Mouse (Mus musculus): Measurements from ENCODE around the gene Tab2.

Gene Tab2

DNA sequence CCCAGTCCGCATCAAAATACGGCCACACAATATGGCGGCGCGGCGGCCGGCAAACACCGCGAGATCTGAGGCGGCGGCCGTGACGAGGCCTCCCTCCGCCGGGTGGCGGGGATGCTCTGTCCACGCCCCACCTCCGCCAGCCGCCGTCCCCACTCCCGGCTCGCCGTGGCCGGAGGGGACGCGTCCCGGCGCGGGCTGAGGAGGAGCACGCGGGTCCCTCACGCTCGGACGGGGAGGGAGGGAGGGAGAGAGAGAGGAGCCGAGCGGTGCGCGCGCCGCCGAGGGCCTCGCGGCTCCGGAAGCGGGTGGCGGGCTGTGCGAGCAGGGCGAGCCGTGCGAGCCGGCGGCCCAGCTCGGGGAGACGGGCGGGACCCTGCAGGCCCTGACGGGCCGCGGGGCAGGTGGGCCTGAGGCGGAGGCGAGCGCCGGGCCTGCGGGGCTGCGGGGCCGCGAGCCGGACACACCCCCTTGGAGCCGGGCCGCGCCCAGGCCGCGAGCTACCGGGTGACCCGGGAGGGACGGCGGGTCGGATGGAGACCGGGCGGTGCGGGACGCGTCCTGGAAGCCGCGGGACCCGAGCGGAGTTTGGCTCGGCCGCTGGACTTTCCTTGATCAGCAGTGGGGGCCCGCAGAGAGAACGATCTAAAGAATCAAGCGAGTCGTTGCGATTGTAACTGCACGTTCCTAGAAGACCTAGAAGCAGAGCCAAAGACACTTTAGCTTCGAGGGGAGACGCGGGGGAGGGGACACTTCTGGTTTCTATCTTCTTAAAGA, at the start of gene Tab2:
Gene Tab2, minus strand, starts transcription at position 3 of the 774 bp plus-strand sequence.
- DNase-seq: peak; percentile 93

DNA sequence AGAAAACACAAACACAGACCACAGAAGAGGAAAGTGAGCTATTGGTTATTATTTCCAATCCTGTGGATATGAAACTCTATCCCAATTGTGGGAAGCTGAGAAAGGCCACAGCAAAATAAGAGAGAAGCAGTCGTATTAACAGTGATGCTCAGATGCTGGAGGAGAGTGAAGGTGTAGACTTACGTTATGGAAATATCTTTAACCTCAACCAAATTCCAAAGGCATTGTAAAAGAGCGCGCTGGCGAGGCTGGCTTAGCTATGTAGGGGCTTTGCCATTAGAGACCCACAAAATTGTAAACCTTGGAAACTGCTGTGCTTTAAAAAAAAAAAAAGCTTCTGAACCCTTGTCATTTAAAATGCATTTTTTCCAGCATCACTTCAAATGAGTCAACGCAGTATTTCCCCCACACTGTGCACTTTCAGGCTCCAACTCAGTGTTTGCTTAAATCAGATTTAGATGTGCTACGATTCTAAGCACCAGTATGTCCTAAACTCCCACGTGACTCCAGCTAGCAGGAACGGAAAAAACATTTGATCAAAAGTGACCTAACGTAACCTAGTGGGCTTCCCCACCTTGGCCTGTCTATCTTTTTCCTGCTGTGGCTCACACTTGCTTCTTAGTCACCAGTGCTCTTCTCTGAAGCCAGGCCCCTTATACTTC, 36.4 kb upstream of the Tab2 start:
- DNase-seq: no peak

DNA sequence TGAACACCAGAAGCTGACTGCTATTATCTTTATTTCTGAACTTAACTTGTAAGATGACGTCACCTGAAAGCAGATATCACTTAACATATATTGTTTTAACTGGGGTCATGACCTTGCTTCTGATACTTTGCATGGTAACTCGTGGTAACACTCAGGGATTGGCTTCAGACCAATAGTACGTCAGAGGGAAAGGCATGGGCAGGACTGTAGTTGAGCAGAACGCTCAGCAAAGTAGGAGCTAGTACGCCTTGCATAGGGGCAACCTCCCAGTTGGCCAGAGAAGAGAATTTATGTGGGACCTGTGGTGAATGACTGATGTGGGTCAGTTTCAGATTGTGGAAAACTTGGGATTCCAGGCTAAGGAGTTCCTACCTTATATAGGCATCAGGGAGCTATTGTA, 35.6 kb upstream of the Tab2 start:
- no peak for DNase-seq

DNA sequence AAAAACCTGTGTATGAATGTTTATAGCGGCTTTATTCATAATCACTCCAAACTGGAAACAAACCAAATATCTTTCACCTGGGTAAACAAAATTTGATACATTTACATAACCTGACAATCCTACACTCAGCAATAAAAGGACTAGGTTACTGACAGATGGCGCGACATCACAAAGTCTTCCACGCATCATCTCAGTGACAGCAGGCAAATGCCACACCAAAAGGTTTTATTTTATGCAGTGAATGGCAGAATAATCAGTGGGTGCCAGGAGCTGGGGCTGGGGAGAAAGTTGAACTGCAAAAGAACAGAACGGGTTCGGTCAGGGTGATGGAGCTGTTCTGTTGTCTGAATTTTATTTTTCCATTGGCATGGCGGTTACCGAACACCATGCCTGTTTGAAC, 31.5 kb upstream of the Tab2 start:
- DNase-seq: no peak

DNA sequence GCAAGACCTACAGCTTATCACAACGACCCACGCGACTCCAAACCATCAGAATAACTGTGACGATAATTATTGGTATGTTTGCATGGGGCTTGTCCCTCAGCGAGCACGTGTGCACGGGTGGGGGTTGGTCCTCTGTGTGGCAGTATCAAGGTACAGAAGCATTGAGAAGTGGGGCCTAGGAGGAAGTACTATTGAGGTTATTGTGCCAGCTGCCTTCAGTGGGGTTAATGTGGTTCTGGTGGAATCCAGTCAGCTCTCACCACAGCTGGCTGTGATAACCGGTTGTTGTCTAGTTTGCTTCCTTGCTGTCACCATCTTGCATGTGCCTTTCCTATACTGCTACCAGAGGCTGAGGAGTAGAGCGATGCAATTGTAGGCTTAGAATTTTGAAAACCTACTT, 20.4 kb upstream of the Tab2 start:
- DNase-seq: no peak

DNA sequence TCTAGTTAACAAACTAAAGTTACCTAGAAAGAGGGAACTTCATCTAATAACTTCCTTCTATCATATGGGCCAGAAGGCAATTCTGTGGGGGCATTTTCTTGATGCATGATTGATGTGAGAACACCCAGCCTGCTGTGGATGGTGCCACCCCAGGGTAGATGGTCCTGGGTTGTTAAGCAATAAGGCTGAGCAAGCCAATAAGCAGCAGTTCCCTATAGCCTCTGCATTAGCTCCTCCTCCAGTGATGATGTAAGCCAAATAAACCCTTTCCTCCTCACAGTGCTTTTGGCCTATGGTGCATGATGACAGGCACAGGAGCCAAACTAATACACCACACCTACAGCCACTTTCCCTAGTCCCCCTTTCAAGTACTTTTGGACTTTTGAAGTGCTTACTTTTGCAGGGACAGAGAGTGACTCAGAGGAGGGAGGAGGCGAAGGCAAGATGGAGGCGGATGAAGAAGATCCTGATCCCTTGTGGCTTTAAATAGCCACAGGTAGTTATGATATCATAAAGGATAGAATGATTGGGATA, 12.8 kb upstream of the Tab2 start:
- no peak for DNase-seq

DNA sequence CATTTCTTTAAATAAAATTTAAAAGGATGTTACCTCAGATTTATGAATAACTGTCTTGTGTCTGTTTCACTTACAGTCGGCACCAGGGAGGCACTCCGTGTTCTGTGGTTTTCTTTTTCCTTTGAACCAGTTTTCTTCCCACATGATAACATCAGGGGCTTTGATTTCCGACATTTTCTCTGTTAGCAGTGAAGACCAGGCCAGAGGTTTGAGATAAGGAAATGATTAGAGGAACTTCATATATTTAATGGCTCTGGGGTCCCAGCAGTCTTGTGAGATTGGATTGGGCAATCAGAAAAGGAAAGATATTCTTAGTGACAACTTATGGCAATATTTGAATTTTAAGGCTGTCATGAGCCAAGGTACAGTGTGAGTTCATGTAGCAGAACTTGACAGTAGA, 11.1 kb upstream of the Tab2 start:
- no peak for DNase-seq

DNA sequence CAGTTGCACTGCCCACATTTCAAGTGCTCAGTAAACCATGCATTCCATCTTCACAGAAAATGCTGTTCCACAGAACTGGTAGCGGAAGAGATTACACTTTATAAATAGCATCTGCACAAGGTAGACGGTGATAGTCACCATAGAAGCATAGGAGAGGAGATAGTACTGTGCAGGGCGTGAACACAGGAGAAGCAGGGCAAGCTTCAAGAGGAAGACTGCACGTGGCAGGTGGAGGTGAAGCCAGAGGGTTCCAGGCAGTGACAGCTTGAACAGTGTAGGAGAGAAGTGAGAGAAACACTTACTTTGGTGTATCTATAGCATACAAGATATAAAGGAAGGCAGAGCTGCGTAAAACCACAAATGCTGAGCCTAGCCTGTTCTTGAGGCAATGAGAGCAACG, 3.0 kb upstream of the Tab2 start:
- DNase-seq: peak; percentile 32

DNA sequence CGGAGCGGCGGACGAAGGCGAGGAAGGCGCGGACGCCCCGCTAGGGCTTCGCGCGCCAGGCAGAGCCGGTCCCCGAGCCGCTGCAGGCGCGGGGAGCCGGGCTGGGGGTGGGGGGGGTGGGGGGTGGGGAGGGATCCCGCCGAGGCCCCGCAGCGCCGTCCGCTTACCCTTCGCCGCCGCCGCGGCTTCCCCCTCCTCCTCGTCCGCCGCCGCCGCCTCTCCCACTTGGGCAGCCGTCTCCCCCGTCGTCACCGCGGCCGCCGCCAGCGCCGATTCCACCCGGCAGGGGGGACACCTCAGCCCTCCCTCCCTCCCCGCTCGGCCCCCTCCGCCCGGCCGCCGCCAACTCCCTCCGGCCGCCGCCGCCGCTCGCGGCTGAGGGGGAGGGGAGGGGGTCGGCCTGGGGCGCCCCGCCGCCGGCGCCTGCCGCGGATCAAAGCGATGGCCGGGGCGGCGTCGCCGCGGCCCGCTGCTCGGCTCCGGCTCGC, 352 bp downstream of the Tab2 start:
- DNase-seq: peak; percentile 68

DNA sequence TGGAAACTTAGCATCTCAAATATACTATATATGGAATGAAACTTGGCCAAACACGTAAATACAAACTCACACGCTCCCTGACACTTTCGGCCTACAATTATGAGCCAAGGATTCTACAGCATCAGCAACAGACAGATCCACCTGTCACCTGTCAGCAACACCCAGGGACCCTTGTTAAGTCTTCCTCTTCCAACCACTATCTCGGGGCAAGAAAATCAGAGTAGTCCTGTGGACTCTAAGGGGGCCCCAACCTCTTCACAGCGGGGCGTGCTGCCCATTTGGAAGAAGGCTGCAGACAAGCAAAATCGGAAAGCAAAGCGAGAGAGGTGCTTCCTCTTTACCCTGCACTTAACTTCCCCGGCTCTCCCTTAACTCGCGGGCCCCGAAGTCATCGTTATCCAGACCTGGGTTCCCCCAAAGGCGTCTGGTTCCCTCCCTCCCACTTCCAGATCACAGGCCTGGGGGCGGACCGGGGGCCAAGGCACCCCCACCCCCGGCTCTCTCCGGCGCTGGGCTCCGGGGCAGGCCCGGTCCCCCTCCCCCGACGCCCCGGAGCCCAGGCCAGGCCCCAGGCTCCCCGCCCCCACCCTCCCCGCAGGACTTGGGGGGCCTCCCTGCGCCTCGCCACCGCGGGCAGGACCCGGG, 919 bp downstream of the Tab2 start:
- peak; percentile 56 for DNase-seq

DNA sequence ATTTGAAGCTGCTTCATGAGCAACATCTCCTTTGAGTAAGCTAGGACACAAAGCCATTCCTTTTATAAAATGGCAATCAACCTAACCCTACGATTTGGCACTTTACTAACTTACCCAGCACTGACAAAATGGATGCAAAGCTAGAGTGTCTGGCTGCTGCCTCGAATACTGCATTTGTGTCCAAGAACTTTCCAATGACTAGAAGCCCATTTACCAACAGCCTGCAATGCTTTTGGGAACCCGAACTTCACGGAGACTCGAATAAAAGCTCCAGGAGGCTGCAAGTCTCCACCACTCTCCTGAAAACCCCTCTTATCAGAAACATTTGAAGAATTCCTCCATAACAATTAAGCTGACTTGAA, 1.4 kb downstream of the Tab2 start:
- DNase-seq: no peak

DNA sequence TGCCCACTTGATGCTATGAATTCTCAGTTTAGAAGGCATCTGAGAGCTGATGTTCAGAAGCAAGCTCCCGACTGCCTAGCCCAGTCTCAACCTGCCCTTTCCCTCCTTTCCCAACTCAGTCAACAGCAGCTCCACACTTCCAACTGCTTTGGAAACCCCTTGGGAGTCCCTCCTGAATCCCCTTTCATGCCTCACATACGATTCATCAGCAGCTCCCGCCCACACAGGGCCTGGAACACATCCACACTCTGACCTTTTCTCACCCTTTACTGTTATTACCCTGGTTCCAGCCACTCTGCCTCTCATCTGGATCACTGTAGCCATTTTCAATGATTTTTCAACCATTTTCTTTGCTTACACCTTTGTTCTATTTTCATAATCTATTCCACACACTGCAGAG, 13.0 kb downstream of the Tab2 start:
- DNase-seq: no peak

DNA sequence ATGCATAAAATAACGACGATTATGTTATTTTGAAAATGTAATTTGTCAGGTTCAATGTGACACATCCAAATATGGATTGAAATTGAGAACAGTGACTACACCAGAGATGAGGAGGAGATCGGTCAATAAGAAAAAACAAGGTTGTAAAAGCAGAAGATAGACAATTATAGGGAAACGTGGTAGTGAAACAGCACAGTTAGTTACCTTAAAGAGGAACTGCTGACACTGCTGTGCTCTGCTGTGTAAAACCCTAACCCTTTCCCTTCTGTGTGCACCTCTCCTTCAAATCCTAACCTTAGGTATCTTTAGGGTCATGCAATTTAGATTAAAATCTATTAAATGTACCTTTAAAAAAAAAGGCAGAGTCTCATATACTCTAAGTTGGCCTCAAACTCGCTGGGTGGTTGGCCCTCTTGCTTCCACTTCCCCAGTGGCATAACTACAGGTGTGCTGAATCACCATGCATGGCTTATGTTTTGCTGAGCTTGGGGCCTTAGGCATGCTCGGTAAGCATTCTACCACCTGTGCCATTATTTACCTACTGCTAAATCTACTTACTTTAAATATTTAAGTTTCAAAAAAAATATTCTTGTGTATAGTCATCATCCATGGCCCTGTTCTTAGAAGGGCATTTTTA, 19.4 kb downstream of the Tab2 start:
- DNase-seq: no peak

DNA sequence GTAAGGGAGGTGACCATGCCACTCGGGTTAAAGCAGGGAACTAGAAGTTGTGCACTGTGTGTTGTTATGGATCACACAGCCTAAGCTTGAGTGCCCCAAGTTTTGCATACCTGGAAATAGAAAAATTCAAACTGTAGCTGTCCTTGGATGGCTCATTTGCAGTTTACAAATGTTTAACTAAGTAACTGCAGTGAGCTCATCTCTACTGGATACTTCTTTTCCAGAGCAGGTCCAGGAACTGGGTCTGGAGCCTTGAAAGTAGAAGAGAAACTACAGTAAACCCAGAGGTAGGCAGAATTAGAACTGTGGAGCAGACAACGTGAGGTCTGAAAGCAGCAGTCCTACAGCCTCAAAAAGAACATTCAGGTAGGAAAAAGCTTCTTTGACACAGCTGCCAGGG, 23.1 kb downstream of the Tab2 start:
- DNase-seq: no peak

DNA sequence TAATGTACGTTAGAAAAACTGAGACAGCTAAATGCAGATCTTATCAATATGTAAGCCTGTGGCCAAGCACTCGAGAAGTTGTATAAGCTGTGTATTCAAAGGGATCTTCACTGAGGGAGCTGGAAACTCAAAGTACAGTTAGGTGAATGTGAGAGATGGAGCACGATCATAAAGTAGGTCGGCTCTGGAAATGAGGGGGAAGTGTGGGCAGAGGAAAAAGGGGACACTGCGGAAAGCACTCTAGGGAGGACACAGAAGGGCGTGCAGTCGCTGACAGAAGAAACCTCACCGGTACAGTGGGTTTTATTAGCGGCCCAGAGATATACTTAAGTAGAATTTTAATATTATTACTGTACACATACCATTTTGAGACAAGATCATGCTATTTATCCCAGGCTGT, 27.0 kb downstream of the Tab2 start:
- no peak for DNase-seq

DNA sequence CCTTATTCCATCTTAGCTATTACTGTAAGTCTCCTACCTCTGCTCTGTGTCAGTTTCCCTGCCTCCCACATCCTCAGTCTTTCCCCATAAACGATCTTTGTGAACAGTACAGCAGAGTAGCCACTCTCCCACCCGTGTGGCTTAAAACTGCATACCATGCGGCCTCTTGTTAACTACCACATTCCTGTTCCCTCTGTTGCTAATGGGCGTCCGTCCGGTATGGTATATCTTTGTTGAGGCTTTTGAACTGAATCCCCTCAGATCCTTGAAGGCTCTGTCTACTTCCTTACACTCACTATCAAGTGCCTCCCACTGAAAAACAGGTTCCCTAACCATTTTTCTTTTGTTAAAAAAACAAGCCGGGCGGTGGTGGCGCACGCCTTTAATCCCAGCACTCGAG, 30.5 kb downstream of the Tab2 start:
- DNase-seq: no peak

DNA sequence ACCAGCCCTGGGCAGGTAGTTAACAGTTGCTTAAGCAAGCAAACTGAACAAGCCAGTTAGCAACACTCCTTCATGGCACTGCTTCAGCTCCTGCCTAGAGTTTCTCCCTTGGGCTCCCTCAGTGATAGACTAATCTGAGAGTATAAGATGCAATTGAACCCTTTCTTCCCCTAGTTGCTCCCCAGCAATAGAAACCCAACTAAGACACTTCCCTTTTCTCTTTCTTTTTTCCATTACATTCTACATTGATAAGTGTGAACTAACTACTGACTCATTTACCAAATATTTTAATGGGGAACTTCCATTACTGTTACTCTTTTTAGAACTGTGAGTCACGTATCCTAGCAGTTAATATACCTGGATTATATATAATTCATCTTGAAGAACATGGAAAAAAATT, 32.6 kb downstream of the Tab2 start:
- no peak for DNase-seq

DNA sequence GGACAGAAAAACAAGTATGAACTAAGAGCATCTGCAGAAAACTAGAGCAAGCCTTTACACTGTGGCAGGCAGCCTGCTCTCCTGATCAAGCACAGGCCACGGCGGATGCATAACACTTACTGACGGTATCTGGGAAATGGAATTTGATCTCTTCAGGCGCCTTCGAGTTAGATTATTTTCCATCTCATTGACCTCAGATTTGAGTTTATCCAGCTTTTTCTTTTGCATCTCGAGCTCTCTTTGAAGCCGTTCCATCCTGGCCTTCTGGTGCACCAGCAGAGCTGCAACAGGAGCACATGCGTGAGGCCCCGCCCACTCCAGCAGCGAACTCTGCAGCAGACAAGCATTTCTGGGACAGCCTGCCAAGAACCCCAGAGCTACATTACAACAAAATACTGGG, 44.8 kb downstream of the Tab2 start:
- DNase-seq: no peak

DNA sequence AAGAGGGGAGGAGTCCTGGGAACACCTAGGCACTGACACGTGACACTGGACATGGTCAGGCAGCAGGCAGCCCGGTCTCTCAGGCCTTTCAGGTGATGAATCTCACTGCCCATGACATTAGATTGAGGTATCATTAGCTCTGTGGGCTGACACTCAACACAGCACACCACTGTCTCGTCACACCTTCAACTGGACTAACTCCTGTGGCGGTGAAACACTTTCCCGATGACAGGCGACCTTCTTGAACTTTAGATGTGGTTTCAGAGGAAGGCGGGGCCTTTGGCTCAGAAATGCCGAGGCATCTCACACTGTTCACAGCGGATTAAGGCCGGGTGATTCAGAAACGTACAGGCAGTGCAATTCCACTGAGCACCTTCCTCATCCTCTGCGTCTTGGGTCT, 48.9 kb downstream of the Tab2 start:
- no peak for DNase-seq

DNA sequence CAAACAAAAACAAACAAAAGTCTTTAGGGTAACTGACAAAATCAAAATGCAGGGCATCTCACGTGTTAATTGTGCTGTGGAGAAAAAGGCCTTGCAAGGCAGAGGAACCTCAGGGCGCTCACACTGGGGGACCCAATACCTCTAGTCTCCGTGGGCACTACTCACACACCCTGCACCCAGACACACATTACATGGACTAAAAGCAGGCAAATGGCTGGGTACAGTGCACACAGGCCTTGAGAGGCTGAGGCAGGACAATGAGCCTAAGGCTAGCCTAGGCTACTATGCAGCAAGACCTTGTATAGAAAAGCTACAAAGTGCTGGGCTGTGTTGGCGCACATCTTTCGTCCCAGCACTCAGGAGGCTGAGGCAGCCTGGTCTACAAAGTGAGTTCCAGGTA, 51.9 kb downstream of the Tab2 start:
- DNase-seq: no peak

DNA sequence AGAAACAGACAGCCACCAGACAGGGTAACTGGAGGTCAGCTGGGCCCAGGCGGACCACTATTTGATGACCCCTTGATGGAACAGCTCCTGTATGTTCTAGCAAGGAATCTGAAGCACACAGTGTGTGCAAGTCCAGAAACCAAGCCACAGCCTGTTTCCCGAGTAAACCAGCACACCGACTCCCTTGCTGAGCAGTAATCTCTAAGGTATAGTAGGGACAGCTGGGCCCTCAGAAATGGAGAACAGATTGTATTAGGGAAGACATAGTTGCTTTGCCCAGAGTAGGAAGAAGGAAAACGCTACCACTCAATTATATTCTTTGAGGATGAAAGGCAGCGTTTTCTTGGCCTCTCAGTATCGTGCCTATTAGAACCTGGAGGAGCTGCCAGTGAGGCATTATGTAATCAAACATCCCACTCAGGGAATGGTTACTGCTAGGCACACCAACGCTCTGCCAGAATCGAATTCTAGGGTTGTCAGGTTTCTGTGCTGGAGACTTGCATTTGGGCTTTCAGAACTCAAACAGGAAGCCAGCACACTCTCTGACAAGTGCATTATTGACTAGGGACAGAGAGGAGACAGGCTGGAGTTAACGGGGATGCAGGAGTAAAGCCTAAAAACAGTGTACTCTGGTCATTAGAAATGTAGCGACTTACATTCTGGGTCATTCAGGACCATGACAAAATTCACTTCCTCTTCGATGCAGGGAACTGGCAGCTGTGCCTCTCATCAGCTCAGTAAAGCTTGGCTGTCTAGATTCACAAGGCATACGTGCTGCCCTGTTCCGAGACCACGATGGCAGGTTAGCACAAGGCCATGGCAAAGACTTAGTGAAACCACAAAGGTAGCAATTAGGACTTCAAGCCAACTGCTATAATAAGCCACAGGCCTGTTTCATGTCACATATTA, 55.1 kb downstream of the Tab2 start:
- peak; percentile 40 for DNase-seq

DNA sequence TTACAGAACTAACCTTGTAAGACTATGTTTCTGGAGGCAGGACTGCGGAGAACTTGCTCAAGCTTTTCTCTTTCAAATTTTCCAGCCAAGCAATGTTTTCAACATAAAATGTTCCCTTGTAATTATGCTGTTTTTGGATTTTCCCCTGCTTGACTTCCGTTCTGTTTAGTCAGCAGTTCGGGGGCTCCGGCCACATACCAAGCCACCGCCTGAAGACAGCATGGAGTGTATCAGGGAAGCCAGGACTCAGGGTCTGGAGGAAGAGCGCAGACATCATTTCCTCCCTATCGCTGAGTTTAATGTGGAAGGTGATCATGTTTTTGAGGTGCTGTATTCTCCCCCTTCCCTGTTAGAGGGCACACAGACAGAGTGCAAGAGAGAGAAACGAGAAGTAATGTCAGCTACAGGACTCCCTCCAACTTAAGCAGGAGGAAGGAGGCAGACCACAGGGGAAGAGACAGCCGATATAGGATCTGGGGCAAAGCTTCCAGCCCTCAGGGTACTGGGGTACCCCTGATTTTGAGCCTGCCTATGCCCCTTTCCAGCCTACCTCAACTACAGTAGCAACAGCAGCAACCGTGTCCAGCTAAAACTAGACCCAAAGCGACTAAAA, 67.7 kb downstream of the Tab2 start:
- no peak for DNase-seq
